Mouse (Mus musculus): ENCODE measurements around the gene Scrn3.
A peak's percentile ranks its signal among the peaks of the same experiment; 100 is the strongest.

Gene Scrn3

DNA sequence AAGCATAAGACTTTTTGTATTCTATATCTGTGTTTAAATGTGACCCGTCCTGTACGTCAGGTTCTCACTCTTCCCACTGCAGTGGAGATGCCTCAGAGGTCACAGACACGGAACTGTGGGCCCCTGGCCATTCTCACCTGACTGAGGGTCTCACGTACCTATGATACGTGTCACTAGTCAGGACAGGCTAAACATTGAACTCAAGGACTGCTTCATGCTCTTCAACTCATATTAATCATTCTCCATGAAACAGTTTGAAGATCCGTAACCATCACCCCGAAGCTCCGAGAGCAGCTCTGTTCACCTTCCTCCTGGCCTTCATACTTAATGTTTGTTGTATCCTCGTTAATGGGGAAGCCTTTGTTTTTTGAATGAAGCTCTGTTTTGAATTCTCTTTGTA, 5.0 kb downstream of the Scrn3 start:
- no peak for DNase-seq (ENCODE audit: low spot score in 2 of 2)

DNA sequence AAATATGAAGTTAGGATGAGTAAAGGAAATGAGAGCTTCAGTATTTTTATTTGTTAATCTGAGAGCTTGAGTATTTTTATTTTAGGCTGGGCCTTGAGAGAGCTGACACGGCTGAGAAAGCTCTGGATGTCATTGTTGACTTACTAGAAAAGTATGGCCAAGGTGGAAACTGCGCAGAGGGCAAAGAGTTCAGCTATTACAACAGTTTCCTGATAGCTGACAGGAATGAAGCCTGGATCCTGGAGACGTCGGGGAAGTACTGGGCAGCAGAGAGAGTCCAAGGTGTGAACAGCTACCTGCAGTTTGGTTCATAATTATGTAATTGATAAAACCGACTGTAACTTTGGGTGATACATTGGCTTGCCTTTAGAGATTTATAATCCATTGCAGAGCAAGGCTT, 6.8 kb downstream of the Scrn3 start:
- DNase-seq (ENCODE audit: low spot score in 2 of 2) = no peak

DNA sequence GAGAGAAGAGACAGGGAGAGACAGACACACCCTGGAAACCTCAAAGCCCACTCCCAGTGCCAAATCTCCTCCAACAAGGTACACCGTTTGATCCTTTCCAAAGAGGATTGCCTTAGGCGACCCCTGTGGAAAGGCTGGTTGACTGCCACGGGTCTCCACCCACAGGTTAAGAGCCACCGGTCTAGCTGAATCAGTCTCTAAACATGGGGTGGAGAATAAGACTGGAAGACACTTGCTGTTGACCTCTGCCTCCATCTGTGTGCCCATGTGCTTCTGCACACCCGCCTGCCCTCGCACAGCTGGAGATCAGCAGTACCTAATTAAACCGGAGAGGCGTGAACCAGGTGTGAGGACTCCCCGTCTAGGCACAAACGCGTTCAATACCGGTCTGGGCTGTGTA, 10.6 kb downstream of the Scrn3 start:
- no peak for DNase-seq (ENCODE audit: low spot score in 2 of 2)

DNA sequence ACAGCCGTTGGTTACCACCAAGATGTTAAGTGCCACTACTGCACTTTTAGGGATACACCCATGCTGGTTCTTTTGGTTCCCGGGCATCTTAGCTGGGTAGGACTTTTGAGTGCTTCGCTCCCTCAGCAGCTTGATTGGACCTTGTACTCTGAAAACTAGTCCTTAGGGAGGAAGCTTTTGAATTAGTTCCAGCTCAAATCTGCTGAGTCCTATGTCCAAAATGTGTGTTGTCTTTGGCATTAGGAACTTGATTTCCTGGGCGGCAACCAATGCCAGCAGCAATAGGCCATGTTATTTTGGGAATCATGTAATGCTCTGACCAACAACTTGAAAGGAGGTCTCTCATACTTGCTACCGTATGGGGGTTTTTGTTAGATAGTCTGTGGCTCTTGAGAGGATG, 13.5 kb downstream of the Scrn3 start:
- no peak for DNase-seq (ENCODE audit: low spot score in 2 of 2)

DNA sequence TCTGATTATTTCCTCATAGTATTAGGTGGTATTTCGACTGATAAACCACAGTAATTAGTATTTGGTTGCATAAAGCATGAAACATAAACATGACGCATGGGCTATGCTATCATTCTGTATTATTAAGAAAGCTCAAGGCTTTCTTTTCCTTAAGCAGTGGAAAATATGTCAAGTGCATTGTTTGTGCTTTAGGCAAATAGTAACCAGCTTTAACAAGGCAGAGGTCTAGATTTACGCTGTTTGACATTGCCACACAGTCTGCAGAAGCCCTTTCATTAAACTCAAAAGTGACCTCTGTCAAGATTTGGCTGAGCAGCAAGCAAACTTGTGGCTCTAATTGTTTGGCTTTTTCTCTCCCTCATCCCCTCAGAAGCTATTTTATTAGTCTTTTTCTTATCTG, 23.5 kb downstream of the Scrn3 start:
- no peak for DNase-seq (ENCODE audit: low spot score in 2 of 2)

DNA sequence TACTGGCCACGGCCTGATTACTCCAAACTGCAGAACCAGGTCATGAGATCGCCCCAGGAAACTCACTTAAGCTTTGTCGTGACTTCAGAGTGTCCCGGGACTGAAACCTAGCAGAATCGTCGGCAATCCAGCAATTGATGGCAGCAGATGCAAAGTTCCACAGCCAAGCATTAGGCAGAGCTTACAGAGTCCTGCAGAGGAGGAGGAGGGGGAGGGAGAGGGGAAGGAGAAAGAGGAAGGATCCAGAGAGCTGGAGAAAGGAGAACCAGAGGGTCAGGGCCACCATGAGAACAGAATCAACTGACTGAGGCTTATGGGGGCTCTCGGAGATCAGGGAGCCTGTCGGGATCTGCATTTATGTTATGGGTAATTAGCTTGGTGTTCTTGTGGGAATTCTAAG, 26.0 kb downstream of the Scrn3 start:
- no peak for DNase-seq (ENCODE audit: low spot score in 2 of 2)

DNA sequence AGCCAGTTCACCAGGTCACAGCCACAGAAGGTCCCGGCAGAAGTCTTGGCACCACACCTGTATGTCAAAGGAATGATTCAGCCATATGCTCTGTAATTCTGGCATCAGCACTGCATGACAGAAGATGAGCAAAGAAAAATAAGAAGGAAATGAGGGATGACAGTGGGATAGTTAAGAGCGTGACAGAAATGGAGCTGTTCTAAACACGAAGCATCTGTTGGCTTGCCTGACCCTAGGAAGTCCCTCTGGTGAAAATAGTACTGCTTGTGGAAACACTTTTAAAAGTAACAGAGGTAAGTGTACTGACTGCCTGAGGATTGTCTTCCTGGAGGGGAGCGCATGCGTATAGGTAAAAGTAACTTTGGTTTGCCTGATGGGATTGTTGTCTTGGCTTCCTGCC, 31.3 kb downstream of the Scrn3 start:
- no peak for DNase-seq (ENCODE audit: low spot score in 2 of 2)

DNA sequence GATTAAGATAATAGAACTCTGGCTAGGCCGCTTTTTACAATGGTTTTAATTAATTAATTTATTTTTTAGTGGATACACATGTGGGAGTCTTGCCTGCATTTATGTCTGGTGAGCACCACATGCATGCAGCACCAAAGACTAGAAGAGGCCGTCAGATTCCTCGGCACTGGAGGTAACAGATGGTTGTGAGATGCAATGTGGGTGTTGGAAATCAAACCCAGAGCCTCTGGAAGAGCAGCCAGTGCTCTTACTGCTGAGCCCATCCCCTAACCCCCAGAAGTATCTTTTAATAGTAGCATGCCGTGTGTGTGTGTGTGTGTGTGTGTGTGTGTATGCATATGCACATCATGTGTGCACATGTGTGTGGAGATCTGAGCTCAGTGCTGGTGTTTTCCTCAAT, 32.8 kb downstream of the Scrn3 start:
- no peak for DNase-seq (ENCODE audit: low spot score in 2 of 2)

DNA sequence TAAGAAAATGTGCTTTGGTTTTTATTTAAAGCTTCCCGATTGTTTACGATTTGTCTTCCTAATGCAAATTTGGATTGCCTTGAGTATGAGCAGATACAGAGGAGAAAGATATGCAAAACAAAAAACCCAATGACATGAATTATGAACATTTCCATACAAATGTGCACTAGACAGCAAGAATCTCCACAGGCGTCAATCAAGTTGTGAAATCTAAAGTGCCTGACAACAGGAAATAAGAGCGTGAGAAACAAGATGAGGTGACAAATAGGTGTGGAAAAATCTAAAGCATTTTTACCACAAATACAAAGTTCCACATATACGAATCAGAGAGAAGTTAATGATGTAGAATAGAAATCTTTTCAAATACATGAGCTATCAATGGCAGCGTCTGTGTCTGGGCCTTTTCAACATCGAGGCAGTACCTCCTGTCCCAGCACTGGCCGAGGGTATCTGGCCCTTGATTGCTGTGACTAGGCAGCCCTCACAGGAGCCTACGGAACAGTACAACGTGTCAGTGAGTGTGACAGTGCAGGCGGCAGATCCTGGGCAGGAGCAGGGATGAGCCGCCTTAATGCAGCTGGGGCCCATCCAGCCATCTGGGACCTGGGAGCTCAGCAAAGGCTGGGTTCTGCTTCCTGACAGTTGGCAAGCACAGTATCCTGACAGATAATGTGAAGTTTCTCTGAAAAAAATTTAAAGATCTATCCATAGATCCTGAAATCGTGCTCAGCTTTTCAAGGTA, 34.1 kb downstream of the Scrn3 start:
- DNase-seq (ENCODE audit: low spot score in 2 of 2) = peak; percentile 24 to 27

DNA sequence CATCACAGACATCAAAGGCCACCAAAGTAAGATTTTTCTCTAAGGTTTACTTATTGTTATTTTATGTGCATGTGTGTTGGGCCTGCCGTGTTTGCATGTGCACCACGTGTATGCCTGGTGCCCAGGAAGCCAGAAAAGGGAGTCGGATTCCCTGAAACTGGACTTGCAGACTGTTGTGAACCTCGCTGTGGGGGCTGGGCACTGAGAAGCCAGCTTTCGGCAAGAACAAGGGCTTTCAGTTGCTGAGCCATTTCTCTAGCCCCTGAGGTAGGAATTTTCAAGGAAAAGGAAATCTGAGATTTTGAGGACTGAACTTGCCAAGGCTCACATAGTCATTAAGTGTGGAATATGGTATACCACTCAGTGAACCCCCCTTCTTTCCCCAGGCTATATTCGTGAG, 34.7 kb downstream of the Scrn3 start:
- DNase-seq (ENCODE audit: low spot score in 2 of 2) = no peak

DNA sequence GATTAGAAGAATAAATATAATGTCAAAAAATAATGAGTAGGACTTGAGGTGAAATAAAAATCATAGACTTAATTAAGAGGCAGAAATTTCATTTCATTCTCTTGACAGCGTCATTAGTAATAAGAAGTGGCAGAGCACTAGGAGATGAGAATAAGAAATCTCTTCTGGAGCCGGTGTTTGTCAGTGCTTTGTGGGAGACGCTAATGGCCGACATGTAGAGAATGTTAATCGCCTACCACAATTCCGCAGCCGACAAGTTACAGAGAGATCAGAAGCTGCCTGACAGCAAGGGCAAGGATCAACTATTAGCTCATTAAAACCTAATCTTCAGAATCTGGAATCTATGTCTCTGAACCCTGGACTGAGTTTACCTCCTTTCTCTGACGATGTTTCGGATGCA, 35.4 kb downstream of the Scrn3 start:
- DNase-seq (ENCODE audit: low spot score in 2 of 2) = no peak

DNA sequence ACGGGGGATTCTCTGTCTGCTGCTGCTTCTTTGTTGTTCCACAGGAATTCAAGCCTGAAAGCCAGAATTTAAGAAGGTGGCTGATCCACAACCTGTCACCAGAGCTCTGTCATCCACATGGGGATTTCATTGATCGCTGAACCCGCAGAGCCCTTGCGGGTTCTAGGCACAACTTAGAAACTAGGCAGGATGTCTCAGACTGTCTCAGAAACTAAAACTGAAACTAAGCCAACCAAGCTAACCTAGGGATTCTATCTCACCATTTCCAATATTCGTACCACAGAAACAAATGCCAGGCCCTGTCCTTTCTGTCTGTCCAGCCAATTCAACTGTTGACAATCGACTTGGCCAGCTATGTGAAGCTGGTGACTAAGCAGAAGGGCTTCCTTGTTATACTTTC, 35.8 kb downstream of the Scrn3 start:
- DNase-seq (ENCODE audit: low spot score in 2 of 2) = no peak

DNA sequence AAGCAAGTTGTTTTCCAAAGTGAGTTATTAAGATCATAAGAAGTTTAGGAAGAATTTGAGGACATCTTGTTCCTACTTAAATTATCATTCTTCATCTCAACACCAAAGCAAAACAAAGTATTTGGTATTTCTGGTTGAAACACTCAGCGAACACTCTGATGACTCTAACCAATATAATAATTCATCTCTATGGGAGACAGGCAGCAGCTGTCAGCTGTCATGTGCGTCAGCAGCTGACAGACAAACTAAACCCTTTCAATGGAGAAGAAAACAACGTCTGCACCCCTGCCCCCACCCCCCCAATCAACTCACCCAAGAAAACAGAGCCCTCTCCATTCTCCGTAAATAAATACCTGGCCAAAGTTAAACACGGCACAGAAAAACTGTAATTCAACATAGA, 39.1 kb downstream of the Scrn3 start:
- no peak for DNase-seq (ENCODE audit: low spot score in 2 of 2)

DNA sequence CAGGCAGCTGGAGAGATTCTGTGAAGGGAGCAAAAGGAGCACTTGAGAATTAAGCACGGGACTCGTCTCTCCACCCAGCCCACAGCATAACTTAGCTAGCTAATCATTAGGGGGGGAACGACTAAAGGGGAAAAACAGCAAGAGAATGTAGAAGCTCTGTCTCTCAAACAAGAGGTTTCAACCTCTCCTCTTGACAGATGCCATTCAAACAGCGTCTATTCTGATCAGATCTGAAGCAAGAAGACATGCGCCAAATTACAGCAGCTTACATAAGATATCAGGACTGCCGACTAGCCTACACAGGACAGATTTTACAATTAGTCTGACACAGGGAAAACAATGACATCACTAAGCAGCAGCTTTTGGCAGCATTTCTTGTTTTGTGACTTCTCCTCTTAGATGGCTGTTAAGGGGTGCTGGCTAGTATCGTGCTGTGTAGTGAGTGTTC, 39.5 kb downstream of the Scrn3 start:
- DNase-seq (ENCODE audit: low spot score in 2 of 2) = no peak

DNA sequence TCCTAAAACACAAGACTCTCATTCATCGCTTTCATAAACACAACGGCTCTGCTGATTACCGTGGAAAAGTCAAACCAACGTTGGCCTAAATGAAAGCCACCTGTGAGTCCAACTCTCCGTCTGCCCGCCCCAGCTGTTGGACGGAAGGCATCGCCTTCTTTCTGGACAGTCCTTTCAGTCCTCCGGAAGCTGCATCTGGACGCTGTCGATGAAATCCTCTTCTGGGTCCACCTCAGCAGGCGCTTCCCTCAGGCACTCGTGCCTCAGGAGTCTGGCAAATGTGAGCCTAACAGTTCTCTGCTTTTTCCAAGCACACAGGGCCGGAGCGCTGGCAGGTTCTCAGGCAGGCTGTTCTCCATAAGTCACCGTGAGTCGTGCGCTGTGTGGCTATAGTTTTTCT, 44.6 kb downstream of the Scrn3 start:
- DNase-seq (ENCODE audit: low spot score in 2 of 2) = no peak

DNA sequence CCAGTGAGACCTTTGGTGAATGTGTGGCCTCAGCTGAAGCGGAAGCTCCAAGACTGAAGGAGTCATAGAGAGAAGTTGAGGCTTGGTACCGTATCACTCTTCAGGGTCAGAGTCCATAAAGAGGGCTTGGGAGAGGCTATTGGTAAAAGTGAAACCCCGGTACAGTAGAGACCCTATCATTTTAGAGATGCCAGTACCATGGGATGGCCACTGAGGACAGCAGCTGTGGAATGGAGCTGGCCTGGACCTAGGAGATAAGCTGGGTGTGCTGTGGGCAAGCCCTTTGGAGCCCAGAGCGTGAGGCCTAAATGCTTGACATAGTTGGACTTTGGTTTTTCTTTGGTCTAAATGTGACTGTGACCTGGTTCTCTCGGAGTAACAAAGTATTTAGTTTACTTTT, 47.5 kb downstream of the Scrn3 start:
- DNase-seq (ENCODE audit: low spot score in 2 of 2) = no peak

DNA sequence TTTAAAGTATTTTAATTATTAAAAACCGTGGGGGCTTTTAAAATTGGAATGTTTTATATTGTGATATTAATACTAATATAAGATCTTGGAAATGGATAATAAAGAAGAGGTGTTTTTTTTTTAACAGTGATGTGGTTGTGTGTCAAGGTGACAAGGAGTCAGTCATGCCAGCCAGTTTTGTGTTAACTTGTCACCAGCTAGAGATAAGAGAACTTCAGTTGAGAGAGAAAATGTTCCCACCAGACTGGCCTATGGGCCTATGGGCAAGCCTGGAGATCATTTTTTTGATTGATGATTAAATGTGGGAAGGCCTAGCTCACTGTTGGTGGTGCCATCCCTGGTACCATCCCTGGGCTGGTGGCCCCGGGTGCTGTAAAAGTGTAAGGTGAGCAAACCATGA, 48.1 kb downstream of the Scrn3 start:
- DNase-seq (ENCODE audit: low spot score in 2 of 2) = no peak

DNA sequence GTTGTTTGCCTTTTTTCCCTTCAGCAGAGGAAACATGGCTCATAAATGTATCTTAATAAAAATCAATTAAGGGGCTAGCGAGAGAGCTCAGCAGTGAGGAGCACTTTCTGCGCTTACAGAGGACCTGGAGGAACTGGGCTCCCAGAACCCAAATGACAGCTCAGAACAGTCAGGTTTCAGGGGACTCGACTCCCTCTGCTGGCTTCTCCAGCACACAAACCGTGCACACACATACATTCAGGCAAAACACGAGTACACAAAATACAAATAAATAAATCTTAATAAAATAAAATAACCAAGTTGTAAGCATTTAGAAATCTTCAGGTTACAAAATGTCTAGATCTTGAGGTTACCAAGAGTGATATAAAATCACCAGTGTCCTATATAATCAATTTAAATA, 51.0 kb downstream of the Scrn3 start:
- DNase-seq (ENCODE audit: low spot score in 2 of 2) = no peak

DNA sequence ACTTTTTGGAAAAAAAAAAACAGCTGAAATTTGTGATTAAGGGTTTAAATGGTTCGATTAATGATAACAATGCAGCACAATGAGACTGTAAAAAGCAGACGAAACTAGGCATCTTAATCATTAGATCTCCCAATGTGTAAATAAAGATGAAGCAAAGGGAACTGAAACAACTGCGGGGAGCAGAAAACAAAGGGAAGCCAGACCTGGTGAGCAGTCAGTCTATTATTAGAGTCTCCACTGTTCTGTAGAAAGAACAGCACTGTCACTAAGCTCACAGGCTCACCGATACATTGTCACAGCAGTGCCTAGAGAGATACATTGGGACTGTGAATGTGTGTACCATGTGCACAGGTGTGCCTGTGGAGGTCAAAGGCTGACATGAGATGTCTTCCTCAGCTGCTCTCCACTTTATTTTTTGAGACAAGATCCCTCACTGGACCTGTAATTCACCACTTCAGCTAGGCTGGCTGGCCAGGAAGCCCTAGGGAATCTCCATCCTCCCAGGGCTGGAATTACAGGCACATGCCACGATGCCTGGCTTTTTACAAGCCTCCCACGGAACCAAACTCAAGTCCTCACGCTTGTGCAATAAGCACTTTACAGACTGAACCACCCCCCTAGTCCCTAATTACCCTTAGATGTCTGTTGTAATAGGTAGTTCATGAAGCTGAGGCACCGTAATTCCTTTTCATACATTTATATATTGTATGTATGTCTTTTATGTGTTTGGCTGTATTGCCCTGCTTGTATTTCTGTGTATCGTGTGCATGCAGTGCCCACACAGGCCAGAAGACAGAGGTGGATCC, 59.3 kb downstream of the Scrn3 start:
- no peak for DNase-seq (ENCODE audit: low spot score in 2 of 2)

DNA sequence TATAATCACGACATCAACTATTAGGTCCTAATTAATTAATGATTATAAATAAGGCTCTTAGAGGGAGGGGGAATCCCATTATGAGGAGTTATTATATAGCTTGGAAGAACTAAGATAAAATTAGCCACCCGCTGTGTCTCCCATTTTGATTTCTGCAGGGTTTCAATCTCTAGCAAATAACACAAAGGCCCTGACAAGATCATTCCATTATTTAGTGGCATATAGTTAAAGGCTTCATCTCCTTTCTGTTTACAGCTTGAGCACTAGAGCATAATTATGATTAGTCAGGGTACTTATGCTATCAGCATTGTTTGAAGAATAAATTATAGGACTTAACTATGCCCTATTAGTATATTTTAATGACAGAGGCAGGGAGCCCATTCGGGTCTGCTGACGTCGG, 65.9 kb downstream of the Scrn3 start:
- no peak for DNase-seq (ENCODE audit: low spot score in 2 of 2)

DNA sequence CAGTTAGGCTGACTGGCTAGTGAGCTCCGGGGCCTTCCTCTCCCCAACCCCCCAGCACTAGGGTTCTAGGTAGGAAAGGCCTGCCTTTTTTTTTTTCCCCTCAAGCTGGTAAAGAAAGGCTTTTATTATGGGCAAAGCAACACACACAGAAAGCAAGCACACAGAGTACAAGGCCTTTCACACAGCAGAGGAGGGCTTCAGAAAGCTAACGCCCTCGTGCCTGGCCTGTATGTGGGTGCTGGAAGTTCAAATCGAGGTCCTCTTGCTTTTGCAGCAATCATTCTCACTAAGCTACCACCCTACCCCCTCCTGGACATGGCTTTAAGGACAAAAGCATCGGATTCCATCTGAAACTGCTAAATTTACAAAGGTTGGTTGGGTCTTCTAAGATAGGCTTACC, 67.3 kb downstream of the Scrn3 start:
- no peak for DNase-seq (ENCODE audit: low spot score in 2 of 2)

DNA sequence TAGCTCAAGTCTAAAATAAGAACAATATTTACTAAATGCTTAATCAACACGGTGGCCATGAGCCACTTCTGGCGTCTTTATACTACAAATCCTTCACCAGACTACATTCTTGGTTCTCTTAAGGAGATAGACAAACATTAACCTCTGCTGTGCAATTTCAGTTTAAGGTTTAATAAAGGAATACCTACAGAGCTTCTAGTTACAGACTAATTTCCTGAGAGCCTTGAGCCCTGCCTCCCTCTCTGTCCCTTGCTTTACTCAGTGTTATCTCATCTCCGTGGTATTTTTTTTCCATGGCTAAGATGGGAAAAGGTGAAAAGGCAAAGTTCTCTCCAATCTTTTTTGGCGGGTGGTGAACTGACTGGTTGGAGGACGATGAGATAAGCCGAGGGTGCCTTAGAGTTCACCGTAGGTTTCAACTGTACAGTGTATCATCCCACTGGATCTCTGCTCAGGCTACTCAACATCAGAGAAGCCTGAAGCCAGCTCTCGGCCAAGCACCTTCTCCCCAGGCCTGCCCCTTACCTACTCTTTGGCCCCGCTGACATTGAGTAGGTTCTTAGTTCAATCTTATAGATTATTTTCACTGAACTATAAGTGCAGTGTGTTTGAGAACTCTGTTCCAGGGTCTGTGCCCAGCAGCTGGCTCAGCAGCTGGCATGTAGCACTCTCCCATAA, 68.0 kb downstream of the Scrn3 start:
- no peak for DNase-seq (ENCODE audit: low spot score in 2 of 2)

DNA sequence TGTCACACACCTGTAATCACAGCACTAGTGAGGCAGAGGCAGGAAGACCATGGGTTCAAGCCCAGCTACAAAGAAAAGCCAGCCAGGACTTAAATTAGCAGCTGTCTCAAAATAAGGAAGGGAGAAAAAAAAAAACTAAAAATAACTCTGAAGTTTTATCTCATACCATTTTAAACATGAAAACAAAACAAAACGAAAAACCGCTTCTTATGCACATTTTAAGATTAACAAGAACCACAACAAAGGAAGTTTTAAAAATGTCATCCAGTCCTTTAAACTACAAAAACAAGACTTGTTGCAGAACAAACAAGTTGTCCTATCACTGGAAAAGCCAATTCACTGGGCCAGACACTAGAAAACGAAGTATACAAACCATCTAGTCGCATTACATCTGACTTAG, 72.8 kb downstream of the Scrn3 start:
- DNase-seq (ENCODE audit: low spot score in 2 of 2) = no peak
